Mouse (Mus musculus) adrenal gland, adult 18-20 months (tissue): ENCODE data around the gene Fnbp1. TPM values are rescaled to one million over a fixed set of nuclear protein-coding genes. Genes with fewer than 3 reads are reported as not detected.
A peak's percentile ranks its signal among the peaks of the same experiment; 100 is the strongest.

Source experiments
- DNase-seq, 2 experiments: peaks; one replicate each; pipeline ENCODE4 v3.0.0; 2021 to 2022; ENCODE audit warnings: low spot score in 2 of 2
- total RNA-seq, 2 experiments: library from RNA; stranded (reverse); gene quantifications; 1 replicate in 1 of 2; 2 replicates in 1 of 2; pipeline ENCODE4 v1.2.3; 2021

Gene Fnbp1
- total RNA-seq, 2 experiments from 2014 or later = 54.8 to 63.6 TPM

DNA sequence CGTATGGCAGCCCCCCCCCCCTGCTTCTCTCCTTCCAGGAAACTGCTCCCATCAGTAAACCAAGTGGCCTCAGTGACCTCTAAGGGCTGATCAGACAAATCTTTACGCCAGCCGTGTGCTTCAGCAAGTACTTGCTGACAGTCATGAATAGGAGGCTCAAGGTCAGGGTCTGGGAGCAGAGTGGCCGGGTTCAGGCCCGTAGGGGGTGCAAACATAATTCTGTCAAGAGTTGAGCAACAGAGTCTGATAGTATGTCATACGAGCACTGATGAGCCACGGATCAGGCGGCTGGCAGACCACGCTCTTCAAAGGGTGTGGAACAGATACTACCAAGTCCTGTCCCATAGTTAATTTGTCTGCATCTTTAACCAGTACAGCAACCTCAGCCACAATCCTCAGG, 151.6 kb downstream of the Fnbp1 start:
- DNase-seq = peak in 1 of 2 experiments; percentile 37

DNA sequence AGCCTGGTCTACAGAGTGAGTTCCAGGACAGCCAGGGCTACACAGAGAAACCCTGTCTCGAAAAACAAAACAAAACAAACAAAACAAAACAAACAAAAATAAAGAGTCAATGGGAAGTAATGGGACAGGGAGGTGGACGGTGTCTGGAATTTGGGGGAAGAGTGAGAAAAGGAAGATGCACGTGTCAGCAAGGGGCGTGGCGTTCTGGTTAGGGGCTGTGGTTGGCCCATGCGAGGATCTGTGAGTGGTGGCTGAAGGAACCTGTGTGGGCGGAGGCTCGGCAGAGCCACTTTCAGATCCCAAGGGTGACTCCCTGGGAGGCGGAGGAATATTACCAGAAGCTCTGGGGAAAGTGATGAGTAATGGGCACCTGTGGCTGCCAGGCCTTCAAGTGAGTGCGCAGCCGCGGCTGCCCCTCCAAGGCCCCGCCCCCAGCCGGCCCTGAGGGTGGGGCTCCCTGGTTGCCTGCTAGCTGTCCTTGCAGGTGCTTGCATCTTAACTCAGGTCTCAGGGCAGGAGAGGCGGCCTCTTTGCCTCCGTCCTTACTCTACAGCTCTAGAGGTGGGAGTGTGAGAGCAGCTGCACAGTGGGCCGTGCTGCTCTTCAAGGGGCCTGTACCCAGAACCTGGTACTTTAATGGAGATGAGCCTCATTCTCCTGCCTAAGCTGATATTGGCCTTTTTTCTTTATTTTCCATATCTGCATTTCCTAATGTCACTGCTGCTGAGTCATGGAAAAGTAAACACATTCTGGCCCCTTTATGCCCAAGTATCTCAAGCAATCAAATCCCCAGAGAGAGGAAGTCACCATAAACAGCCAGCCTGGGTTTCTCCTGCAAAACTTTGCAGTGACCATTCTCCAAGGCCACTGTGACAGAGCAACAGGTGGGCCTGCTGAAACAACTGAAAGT, 156.4 kb downstream of the Fnbp1 start:
- DNase-seq = peak; percentile 71 to 83

DNA sequence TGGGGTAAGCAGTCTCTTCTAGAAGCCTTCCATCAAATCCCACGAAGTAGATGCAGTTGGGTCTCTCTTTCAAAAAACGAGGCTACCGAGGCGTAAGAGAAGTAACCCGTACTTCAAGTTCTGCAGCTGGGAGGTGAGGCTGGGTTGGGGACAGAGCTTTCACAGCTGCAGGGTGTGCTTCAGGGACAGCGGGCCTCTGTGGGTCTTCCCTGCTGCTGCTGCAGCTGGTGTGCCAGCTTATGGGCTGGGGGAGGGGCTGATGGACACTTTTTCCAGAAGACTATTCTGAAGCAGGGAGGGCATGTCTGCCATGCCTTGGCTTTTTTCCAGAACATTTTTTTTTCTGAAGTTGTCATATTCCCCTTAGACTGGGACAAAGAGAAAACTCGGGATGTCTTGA, 158.8 kb downstream of the Fnbp1 start:
- no peak for DNase-seq

DNA sequence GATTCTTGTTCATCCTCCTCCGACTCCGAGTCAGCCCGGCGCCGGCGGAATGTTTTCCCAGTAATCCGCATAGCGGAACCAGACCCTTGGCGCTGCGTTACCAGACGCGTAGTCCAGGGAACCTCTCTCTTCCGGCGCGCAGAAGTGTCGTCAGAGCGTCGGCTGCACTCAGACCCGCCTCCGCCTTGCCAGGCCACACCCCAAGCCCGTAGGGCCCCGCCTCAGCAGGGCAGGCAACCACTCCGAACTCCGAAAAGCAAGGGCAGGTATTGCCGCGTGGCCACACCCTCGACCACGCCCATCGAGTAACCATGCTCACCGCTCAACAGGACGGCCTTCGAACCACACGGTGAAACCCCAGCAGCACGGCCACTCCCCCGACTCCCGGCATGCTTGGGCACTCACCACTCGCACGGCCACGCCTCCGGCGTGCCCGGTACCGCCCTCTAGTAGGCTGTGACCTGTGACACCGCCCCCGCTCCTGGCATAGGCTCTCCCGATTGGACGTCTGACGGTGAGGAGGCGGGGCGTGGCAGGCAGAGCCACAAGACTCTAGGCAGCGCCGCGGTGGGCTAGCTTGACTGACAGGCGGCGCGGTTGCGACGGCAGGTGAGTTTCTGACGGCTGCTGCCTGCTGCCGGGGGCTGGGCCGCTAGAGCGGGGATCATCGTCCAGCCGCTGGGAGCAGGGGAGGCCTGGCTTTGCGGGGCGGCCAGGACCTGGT, 159.9 kb downstream of the Fnbp1 start, which contains the start of the genes BC005624 and Usp20:
TSS of gene BC005624 (minus strand) at position 412 of the 724 bp plus-strand sequence.
TSS of gene Usp20 (plus strand) at position 490 of the 724 bp plus-strand sequence.
- DNase-seq = peak; percentile 95 to 98

Other genes with a start within 250 kb of the Fnbp1 start
- gene Ptges, start 212.1 kb downstream of the Fnbp1 start, total RNA-seq = 10 to 100 TPM; 23.9 to 63.5 TPM
- 10 to 100 TPM; 44.9 to 56.5 TPM for gene Tor1b, start 189.0 kb downstream of the Fnbp1 start, total RNA-seq
- 10 to 100 TPM; 31.4 to 32.0 TPM for gene Tor1a, start 174.1 kb downstream of the Fnbp1 start, total RNA-seq
- 10 to 100 TPM; 41.5 to 49.6 TPM for gene BC005624, start 159.8 kb downstream of the Fnbp1 start, total RNA-seq
- 10 to 100 TPM; 23.7 to 29.7 TPM for gene Usp20, start 159.7 kb downstream of the Fnbp1 start, total RNA-seq
- gene Gpr107, start 10.3 kb upstream of the Fnbp1 start, total RNA-seq = 10 to 100 TPM; 52.7 to 60.2 TPM
- 1 to 10 TPM; 4.2 to 5.8 TPM for gene Ncs1, start 103.8 kb upstream of the Fnbp1 start, total RNA-seq
- gene Hmcn2, start 172.4 kb upstream of the Fnbp1 start, total RNA-seq = 1 to 10 TPM in 1 of 2 experiments, under 1 TPM in 1; 0.73 to 1.5 TPM